Mouse (Mus musculus) testis, adult 2 months (tissue): Measurements from ENCODE around the gene Cacna1a. TPM values are rescaled to one million over a fixed set of nuclear protein-coding genes. Genes with fewer than 3 reads are reported as not detected.

Experiments used
- H3K27ac ChIP-seq: fragments of 200-500 bp; 2 replicates; pipeline ENCODE4 v1.5.1; 2012; ENCODE audit warnings: low read depth, low read length; ENCODE audit not compliant: control insufficient read depth, insufficient read depth
- H3K27me3 ChIP-seq: fragments of 200-500 bp; 2 replicates; pipeline ENCODE4 v1.6.1; 2012; ENCODE audit warnings: mild to moderate bottlenecking, low read length, moderate library complexity; ENCODE audit not compliant: control insufficient read depth, insufficient read depth
- H3K36me3 ChIP-seq: fragments of 200-500 bp; 2 replicates; pipeline ENCODE4 v1.6.1; 2012; ENCODE audit warnings: mild to moderate bottlenecking, low read length; ENCODE audit not compliant: control insufficient read depth, insufficient read depth
- H3K4me1 ChIP-seq: fragments of 200-500 bp; 2 replicates; pipeline ENCODE4 v1.6.1; 2012; ENCODE audit warnings: low read length; ENCODE audit not compliant: control insufficient read depth, insufficient read depth
- H3K4me3 ChIP-seq: fragments of 200-500 bp; 2 replicates; pipeline ENCODE4 v1.5.1; 2012; ENCODE audit warnings: low read depth, mild to moderate bottlenecking, low read length, moderate library complexity, mixed read lengths; ENCODE audit not compliant: control insufficient read depth
- CTCF ChIP-seq: fragments of 200-500 bp; IDR thresholded peaks from 2 replicates; pipeline ENCODE4 v1.5.1; 2012; ENCODE audit warnings: low read depth, mild to moderate bottlenecking, inconsistent platforms, low read length, moderate library complexity; ENCODE audit not compliant: control insufficient read depth, insufficient read depth, insufficient replicate concordance
- POLR2A ChIP-seq: fragments of 200-500 bp; IDR thresholded peaks from 2 replicates; pipeline ENCODE4 v1.6.1; 2012; ENCODE audit warnings: low read depth, mild to moderate bottlenecking, inconsistent platforms, low read length, moderate library complexity; ENCODE audit not compliant: control insufficient read depth
- polyA plus RNA-seq: library from polyadenylated mRNA; depleted of rRNA; stranded (reverse); fragments of >200 nt; gene quantifications from 2 replicates; pipeline ENCODE4 v1.2.3, GENCODE M21; 2012; rRNA removed

Gene Cacna1a
- polyA plus RNA-seq, 1 experiment = 10.3 TPM

DNA sequence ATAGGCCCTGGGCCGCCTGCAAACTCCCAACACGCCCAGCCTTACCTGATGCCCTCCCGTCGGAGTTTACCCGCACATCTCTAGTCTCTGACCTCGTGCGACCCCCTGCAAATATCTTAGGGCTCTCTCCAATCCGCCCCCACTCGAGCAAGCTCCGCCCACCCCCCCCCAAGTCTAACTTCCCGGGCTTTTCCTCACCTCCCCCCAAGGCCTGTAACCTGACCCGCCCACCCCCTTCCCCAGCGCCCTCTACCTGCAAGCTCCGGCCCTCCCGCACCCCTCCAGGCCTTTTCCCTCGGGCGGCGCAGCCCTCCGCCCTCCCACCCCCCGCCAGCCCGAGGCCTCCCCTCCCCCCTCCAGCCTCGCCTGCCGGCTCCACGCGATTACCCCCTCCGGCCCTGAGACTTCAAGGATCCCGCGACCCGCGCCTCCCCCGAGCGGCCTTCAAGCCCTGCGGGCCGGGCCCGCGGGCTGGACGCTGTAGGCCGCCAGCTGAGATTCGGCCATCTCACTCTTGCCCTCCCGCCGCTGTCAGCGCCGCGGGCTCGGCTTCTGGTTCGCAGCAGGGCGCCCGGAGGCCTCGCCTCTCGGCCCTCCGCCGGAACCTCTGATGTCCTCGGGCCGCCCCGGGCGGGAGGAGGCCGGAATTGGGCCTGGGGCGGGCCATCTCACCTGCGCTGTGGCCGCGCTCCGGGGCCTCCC is 298.9 kb downstream of the Cacna1a start:
- no peaks in the 10 kb centered on the region for H3K36me3 ChIP-seq
- peak overlapping the region; percentile 98 for H3K4me3 ChIP-seq
- H3K4me1 ChIP-seq = peaks cover 21% of the 10 kb centered on the region
- TF ChIP-seq CTCF = no peak
- no peak for TF ChIP-seq POLR2A
- peak overlapping the region; percentile 98 for H3K27ac ChIP-seq
- no peaks in the 10 kb centered on the region for H3K27me3 ChIP-seq

DNA sequence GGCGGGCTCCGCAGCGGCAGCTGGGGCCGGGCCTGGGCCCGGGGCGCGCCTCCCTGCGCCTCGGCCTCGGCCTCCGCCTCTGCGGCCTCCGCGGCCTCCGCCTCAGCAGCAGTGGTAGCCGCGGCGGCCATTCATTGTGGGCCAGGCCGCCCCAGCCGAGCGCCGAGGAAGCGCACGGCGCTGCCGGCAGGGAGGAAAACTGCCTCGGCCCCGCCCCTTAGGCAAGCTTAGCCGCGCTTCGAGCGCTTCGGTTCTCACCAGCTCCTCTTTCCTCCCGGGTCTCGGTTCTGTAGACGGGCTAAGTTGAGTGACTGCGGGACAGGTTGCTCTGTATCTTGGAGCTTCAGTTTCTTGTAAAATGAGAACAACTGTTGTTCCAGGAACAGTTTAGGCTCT is 299.5 kb downstream of the Cacna1a start, which contains the start of gene Nacc1:
TSS of gene Nacc1 (minus strand) at position 158 of the 396 bp plus-strand sequence.
- Histone ChIP-seq H3K4me3 (peak within 1 kb of the TSS; percentile 98), H3K27me3 (no peaks in the 10 kb centered on the region), H3K36me3 (no peaks in the 10 kb centered on the region), H3K27ac (peak within 1 kb of the TSS; percentile 98), H3K4me1 (peaks cover 21% of the 10 kb centered on the region)
- peak; percentile 77 for TF ChIP-seq POLR2A
- TF ChIP-seq CTCF = no peak

DNA sequence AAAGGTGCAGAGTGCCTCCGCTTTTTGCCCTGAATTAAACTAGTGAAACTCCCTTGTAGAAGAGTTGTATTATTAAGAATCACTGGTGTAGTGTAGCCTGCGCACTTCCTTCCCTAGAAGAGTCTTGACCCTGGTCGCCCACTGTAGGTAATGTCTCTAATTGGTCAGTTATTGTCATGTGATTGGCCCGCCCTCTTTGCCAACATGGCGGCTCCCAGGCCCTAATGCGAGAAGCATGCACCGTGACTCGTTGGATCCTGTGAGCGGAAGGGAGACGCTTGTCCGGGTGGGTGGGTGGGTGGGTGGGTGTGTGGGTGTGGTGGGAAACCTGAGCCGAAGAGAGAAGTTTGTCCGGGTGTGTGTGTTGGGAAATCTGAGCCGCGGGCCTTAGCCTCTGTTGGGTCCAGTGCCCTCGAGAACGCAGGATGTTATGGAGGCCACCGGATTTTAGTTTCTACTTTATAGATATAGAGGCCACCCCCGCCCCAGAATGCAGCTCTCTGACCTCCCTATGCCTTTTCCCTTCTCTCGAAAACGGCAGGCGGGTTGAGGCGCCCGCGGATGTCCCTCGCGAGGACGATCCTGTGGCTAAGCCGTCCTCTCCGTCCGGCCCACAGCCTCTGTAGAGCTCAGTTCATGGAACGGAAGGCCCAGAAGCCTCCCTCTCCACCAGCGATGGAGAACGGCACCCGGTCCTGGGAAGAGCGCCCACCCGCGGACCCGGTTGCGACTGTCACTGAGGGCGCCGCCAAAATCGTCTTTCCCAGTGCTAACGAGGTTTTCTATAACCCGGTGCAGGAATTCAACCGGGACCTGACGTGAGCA is 301.1 kb downstream of the Cacna1a start:
- peak; percentile 63; the same call in 1 of the 2 replicates for TF ChIP-seq POLR2A
- no peak for TF ChIP-seq CTCF
- peak overlapping the region; percentile 97 for H3K4me3 ChIP-seq
- 0 out of 2 replicates have a peak, but pooled peaks cover 4% of the 10 kb centered on the region for H3K36me3 ChIP-seq
- peak overlapping the region; percentile 84 for H3K27ac ChIP-seq
- no peaks in the 10 kb centered on the region for H3K27me3 ChIP-seq
- peaks cover 21% of the 10 kb centered on the region for H3K4me1 ChIP-seq

Other genes with a start within 250 kb of the Cacna1a start
- gene Cc2d1a, start 240.5 kb upstream of the Cacna1a start, polyA plus RNA-seq = 30.9 and 38.6 TPM in 2 replicates
- gene 4930432K21Rik, start 240.4 kb upstream of the Cacna1a start, polyA plus RNA-seq = 57.2 and 65.0 TPM in 2 replicates
- gene Nanos3, start 203.2 kb upstream of the Cacna1a start, polyA plus RNA-seq = 1.6 and 2.4 TPM in 2 replicates
- gene Zswim4, start 151.4 kb upstream of the Cacna1a start, polyA plus RNA-seq = 16.9 and 17.4 TPM in 2 replicates
- gene D8Ertd738e, start 138.7 kb upstream of the Cacna1a start, polyA plus RNA-seq = 104 and 116 TPM in 2 replicates
- 7.5 and 12.1 TPM in 2 replicates for gene Mri1, start 131.1 kb upstream of the Cacna1a start, polyA plus RNA-seq
- gene Ccdc130, start 118.1 kb upstream of the Cacna1a start, polyA plus RNA-seq = 53.5 and 74.1 TPM in 2 replicates